Mouse (Mus musculus) heart, embryonic 14.5 days (tissue): ENCODE measurements around the gene Ms4a14. TPM values are rescaled to one million over a fixed set of nuclear protein-coding genes. Genes with fewer than 3 reads are reported as not detected.
"Not testable (repeated sequence)": the region's sequence is repeated elsewhere in the genome, so short reads cannot be mapped to it uniquely, and the experiment has no call there.

ENCODE experiments used
- ATAC-seq: fragments of 200-750 bp; cut with Nextera tagmentation; 2 replicates; pipeline ENCODE4 v1.8.0; 2017; ENCODE audit warnings: low read depth, moderate TSS enrichment; ENCODE audit not compliant: insufficient number of reproducible peaks, insufficient read depth, low FRiP score
- H3K27ac ChIP-seq, 2 experiments: fragments of 200-500 bp in 1 of 2; fragments of 300-500 bp in 1 of 2; sonication (generic) in 1 of 2; replicated peaks in 1 of 2; 2 replicates each; pipeline ENCODE4 v1.5.1; 2012 to 2014; ENCODE audit warnings: low read depth in 2 of 2, low read length in 2 of 2, control low read depth in 1 of 2, mild to moderate bottlenecking in 1 of 2, mixed read lengths in 1 of 2; ENCODE audit not compliant: control insufficient read depth in 1 of 2, insufficient read depth in 1 of 2
- H3K27me3 ChIP-seq: fragments of 300-500 bp; sonication (generic); 2 replicates; pipeline ENCODE4 v1.6.1; 2014; ENCODE audit warnings: mild to moderate bottlenecking, low read length, control low read depth; ENCODE audit not compliant: control insufficient read depth, insufficient read depth
- H3K36me3 ChIP-seq: fragments of 300-500 bp; sonication (generic); 2 replicates; pipeline ENCODE4 v1.6.1; 2014; ENCODE audit warnings: mild to moderate bottlenecking, control low read depth, low read length, mixed read lengths; ENCODE audit not compliant: control insufficient read depth, insufficient read depth
- H3K4me1 ChIP-seq, 2 experiments: fragments of 200-500 bp in 1 of 2; fragments of 300-500 bp in 1 of 2; sonication (generic) in 1 of 2; 2 replicates each; pipeline ENCODE4 v1.6.1; 2012 to 2014; ENCODE audit warnings: low read length in 2 of 2, control low read depth in 1 of 2, mixed read lengths in 1 of 2; ENCODE audit not compliant: control insufficient read depth in 2 of 2, insufficient read depth in 2 of 2
- H3K4me2 ChIP-seq: fragments of 300-500 bp; sonication (generic); 2 replicates; pipeline ENCODE4 v1.6.1; 2014; ENCODE audit warnings: mild to moderate bottlenecking, low read length
- H3K4me3 ChIP-seq, 2 experiments: fragments of 200-500 bp in 1 of 2; fragments of 300-500 bp in 1 of 2; sonication (generic) in 1 of 2; 2 replicates each; pipeline ENCODE4 v1.5.1; 2012 to 2014; ENCODE audit warnings: low read length in 2 of 2, mild to moderate bottlenecking in 2 of 2, control low read depth in 1 of 2, low read depth in 1 of 2, moderate library complexity in 1 of 2; ENCODE audit not compliant: control insufficient read depth in 1 of 2, insufficient read depth in 1 of 2
- H3K9ac ChIP-seq: fragments of 300-500 bp; sonication (generic); 2 replicates; pipeline ENCODE4 v1.6.1; 2014; ENCODE audit warnings: mild to moderate bottlenecking, low read length
- H3K9me3 ChIP-seq: fragments of 300-500 bp; sonication (generic); 2 replicates; pipeline ENCODE4 v1.6.1; 2016; ENCODE audit warnings: low read length, control low read depth; ENCODE audit not compliant: control insufficient read depth
- WGBS: fragments of 180-500 bp; shearing (Covaris S2); extraction: QIAGEN DNeasy Blood & Tissue Kit; methylation state at CpG from one replicate; pipeline ENCODE4 v1.1.7; 2014; 5-methylcytosine and 5-hydroxymethylcytosine counted together
- polyA plus RNA-seq: library from polyadenylated mRNA; unstranded; fragments of >200 nt; fragmentation: Nextera tagmentation; extraction: Ambion mirVana; gene quantifications from 2 replicates; pipeline ENCODE4 v1.2.1, GENCODE M21; 2014

Ms4a14 gene
- polyA plus RNA-seq, 1 experiment from 2014 or later, result 0.12 TPM

DNA sequence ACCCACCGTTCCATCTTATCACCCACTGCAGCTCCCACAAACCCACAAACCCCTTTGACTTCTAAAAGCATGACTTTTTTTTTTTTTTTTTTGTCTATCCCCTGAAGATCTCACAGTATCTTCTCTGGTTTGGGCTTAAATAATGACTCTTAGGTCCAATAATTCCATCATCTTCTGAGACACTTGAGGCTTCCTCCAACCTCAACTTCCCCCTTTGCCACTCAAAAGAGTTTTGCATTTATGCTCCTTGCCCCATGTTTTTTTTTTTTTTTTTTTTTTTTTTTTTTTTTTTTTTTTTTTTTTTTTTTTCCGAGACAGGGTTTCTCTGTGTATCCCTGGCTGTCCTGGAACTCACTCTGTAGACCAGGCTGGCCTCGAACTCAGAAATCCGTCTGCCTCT, 51.3 kb downstream of the Ms4a14 start:
- H3K9me3 ChIP-seq, H3K4me1 ChIP-seq, ATAC-seq, H3K4me2 ChIP-seq, H3K4me3 ChIP-seq, H3K9ac ChIP-seq, H3K27ac ChIP-seq, H3K36me3 ChIP-seq, H3K27me3 ChIP-seq: not testable (repeated sequence)
- WGBS, result 55% methylated on average over 4 of the region's 4 CpGs

DNA sequence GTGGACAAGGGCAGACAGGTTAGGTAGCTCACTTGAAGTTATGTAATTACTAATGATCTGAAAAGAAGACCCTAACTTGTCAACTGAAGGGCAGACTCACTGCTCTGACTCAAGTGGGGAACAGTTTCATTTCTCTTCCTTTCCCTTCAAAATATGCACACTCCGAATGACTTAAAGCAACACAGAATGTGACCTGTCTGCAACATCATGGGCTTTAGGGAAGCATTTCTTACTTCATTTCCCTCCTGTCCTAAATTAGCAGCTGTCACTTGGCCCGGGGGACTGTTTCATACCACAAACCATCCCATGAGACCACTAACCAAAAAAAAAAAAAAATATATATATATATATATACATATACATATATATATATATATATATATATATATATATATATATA, 52.7 kb downstream of the Ms4a14 start:
- Histone ChIP-seq H3K36me3 (no peaks in the 10 kb centered on the region), H3K4me1 (no peaks in the 10 kb centered on the region), H3K27ac (no peak overlapping the region), H3K4me3 (no peak overlapping the region), H3K9me3 (no peaks in the 10 kb centered on the region), H3K9ac (no peak overlapping the region), H3K4me2 (no peak overlapping the region), H3K27me3 (no peaks in the 10 kb centered on the region)
- ATAC-seq, result no peak
- 89% methylated on average over 2 of the region's 2 CpGs for WGBS

Other genes with a start within 250 kb of the Ms4a14 start
- not detected in 2 replicates for gene Ms4a8a, start 233.4 kb downstream of the Ms4a14 start, polyA plus RNA-seq
- not detected in 2 replicates for gene 1700017D01Rik, start 183.6 kb downstream of the Ms4a14 start, polyA plus RNA-seq
- gene 1700025F22Rik, start 149.1 kb downstream of the Ms4a14 start, polyA plus RNA-seq, result not detected in 2 replicates
- not detected in 2 replicates for gene Ms4a13, start 117.7 kb downstream of the Ms4a14 start, polyA plus RNA-seq
- not detected in 2 replicates for gene Ms4a12, start 82.0 kb downstream of the Ms4a14 start, polyA plus RNA-seq
- gene Ms4a1, start 48.2 kb downstream of the Ms4a14 start, polyA plus RNA-seq, result not detected in 2 replicates
- not detected in 2 replicates for gene Ms4a5, start 30.6 kb downstream of the Ms4a14 start, polyA plus RNA-seq
- 4.6 and 4.8 TPM in 2 replicates for gene Ms4a7, start 21.7 kb upstream of the Ms4a14 start, polyA plus RNA-seq
- 3.3 and 3.7 TPM in 2 replicates for gene Ms4a4a, start 61.1 kb upstream of the Ms4a14 start, polyA plus RNA-seq
- gene Ms4a4c, start 90.3 kb upstream of the Ms4a14 start, polyA plus RNA-seq, result 1.3 and 1.4 TPM in 2 replicates
- not detected in 2 replicates for gene Ms4a4b, start 129.1 kb upstream of the Ms4a14 start, polyA plus RNA-seq
- gene Ms4a6c, start 154.9 kb upstream of the Ms4a14 start, polyA plus RNA-seq, result 4.6 and 5.6 TPM in 2 replicates
- not detected in 2 replicates for gene Gm8369, start 171.5 kb upstream of the Ms4a14 start, polyA plus RNA-seq
- gene Ms4a6b, start 202.1 kb upstream of the Ms4a14 start, polyA plus RNA-seq, result 3.1 and 3.5 TPM in 2 replicates
- 0.47 and 0.69 TPM in 2 replicates for gene Ms4a4d, start 222.3 kb upstream of the Ms4a14 start, polyA plus RNA-seq